Mouse (Mus musculus) cerebellum, postnatal 36 days (tissue): ENCODE measurements around the gene Ctso.

ENCODE experiments used
- DNase-seq, 2 experiments: peaks; one replicate each; pipeline ENCODE4 v3.0.0; 2021 to 2022; ENCODE audit warnings: mixed read lengths in 2 of 2

Gene Ctso

DNA sequence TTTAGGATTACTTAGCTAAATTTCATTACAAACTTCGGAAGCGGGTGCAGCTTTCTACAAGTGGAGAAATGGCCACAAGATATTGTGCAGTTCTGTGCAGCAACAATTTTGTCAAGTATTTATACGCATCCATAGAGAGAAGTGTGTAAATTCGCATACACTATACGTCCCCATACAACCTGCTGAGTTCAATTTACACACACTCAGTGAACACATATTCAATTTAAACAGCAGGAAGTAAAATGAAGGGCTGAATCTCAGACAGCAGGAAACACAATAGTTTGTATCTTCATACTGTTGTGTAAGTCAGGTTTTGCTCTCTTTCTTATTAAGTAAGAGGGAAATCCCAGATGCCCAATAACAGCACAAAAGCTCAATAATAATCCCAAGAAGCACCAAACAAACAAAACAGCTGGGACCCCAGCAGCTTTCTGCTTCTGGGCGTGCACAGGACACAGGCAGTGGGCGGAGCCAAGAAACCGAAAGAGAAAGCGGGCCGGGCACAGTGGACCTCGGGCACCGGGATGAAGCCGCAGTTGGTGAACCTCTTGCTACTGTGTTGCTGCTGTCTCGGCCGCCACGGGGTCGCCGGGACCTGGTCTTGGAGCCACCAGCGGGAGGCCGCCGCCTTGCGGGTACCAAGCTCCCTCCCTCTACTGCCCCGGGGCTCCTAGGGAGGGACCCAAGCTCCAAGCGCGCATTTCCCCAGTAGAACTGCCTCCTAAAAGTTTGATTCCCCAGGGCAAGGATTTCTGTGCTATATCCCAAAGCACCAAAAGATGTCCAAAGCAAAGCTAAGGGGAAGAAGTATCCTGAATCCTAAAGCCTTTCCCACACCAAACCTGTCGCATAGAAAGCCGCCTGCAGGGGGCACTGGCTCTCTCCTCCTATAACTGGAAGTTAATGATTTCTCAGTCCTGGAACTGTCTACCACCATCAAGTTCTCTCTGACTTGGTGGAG, at the start of gene Ctso:
TSS of gene Ctso (plus strand) at position 461 of the 961 bp plus-strand sequence.
- DNase-seq = peak; percentile 87 to 88

DNA sequence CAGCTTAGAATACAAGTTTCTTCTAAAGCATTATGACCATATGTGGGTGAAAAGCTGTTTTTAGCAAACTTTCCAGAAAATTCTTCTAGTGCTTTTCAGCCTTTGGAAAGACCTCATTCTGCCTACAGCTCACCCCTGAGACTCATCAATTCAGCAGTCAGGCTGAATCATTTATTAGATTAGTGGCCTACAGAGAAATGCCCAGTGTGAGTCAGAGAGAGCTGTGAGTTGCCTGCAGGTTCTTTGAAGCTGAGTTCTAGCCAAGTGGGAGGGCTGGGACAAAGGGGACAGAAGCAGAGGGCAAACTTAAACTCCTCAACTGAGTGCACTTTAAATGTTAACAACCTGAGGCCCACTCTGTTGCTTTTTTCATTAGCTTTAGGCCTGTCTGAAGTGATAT, 48.5 kb upstream of the Ctso start:
- DNase-seq = no peak

DNA sequence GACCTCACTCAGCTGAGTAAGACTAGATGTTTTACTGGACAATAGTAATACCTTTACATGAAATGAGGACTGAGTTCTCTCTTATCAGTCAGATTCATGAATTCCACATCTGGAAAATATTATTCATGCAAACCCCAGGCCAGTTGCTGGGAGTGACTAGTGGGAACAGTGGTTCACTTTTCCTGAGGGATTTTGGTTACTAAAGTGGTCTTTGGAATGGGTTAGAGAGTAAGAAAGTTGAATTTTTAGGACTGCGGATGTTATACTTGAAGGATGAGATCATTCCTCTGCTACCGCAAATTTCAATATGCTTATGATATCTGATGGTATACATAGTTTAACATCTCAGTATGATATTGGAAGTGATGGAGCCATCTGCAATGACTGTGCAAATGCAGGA, 46.8 kb upstream of the Ctso start:
- no peak for DNase-seq

DNA sequence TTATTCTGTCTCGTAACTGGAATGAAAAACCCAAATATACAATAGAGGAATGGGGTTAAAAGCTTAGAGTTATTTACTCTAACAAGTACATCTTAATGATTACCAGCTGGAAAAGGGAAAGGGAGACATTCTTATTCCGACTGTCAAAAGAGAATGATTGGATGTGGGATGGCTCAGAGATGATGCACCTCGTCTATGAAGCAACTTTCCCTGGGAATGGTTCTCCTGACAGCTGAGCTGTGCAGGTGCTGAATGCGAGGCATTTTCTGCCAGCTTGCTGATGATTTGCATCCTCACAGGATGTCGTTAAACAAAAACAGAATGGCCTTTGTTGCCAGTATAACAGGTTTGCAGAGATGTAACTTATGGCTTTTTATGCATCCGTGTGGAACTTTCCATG, 43.3 kb upstream of the Ctso start:
- no peak for DNase-seq

GRCm38 (mm10) chr3:81910286-81911036, 21.9 kb upstream of the Ctso start:
- no peak for DNase-seq

- no peak for DNase-seq
Observed at GRCm38 (mm10) chr3:81916030-81916686, 16.2 kb upstream of the Ctso start.

DNA sequence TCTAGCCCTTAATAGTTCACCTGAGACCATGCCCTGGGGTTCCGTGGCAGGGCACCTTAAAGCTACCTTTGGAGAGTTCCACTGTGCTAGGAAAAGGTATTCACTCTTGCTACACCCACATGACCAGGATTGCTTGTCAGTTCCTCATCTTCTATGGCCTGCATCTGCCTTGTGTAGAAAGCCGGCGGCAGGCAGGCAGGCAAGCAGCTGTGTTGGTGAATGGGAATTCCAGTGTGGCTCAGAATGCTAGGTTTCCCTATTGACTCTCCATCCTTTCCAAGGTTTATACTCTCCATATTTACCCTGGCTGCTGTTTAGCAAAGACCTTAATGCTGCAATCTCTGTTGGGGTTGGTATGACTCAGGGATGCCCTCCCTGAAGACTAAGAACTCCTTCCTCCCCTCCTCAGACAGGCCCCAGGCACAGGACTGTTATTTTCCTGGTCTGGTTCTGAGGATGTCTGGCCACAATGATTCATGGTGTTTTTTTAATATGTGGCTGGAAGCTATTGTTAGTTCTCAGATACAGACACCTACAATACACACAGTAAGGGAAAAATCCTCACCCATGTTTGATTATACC, 15.0 kb upstream of the Ctso start:
- no peak for DNase-seq

DNA sequence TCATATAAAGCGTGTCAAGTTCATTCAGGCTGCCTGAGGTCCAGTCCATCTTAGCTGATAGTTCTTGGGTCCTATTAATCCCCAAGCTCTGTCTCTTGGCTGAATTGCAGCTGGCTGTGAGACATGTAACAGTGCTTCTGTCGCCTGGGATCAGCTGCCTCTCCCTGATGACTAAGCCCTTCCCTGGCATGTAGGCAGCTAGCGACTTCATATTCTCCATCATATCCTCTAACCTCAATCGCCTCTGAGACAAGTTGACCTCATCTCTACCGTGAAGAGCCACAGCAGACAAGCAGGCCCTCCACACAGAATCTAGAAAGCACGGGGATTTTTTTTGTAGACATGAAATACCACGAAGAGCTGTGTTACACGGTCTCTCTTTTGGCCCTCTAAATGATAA, 14.2 kb upstream of the Ctso start:
- DNase-seq = no peak

- no peak for DNase-seq
Observed at GRCm38 (mm10) chr3:81919681-81920080, 12.7 kb upstream of the Ctso start.

DNA sequence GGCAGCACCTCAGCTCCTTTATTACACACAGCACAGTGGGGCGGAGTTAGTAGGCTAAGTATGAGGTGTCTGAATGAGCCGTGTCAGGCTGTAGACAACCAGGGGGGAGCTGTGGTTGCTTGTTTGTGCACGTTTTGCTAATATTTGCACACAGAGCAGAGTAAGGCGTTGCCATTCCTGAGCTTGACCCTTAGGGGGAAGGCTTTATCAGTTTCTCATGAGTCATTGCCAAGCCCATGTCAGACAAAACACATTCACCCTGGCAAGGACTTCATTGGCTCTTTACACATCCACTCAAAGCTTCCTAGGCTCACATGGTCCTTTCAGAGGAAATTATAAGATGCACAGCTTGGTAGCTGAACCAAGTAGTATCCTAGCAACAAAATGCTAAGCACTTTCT, 9.5 kb upstream of the Ctso start:
- no peak for DNase-seq

- peak; percentile 21 to 64 for DNase-seq
Observed at GRCm38 (mm10) chr3:81924931-81925330, 7.5 kb upstream of the Ctso start.

- no peak for DNase-seq
Observed at GRCm38 (mm10) chr3:81925856-81926255, 6.5 kb upstream of the Ctso start.

- peak in 1 of 2 experiments; percentile 19 for DNase-seq
Observed at GRCm38 (mm10) chr3:81926764-81927325, 5.6 kb upstream of the Ctso start.

- no peak for DNase-seq
Observed at GRCm38 (mm10) chr3:81929073-81929472, 3.3 kb upstream of the Ctso start.

- no peak for DNase-seq
Observed at GRCm38 (mm10) chr3:81931695-81932094, 706 bp upstream of the Ctso start.

DNA sequence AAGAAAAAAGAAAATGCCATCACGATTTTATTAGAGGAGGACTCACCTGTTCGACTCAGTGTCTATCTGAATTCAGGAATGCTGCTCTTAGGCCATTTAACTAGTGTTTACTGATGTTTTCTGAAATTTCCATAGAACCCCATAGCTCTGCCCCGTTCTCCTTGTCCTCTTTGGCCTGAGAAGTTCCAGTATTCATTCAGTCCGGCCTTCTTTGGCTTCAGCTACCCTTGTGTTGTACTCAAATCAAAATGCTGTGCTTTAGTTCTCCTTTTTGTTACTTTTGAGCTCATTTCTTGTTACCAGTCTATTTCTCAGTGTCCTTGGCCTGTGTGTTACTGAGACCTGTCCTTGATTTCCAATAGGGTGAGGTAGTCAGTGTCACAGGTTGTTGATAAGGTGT, 947 bp downstream of the Ctso start:
- no peak for DNase-seq

DNA sequence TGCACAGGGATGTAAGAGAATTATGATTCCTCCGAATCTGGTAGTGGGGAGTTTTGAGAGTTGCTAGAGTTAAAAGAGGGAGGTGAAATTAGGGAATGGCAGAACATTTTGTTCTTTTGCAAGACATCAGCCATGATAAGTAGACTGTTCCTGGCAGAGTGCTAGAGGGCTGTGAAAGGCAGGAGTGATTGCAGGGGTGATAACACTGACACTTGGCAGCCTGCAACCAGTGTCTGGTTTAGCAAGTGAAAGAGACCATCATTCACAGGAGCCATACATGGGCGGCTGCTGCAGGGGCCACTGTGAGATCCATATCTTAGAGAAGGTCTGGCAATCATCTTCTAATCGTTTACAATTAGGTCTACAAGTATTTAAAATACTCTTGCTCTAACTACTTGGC, 6.5 kb downstream of the Ctso start:
- DNase-seq = no peak

DNA sequence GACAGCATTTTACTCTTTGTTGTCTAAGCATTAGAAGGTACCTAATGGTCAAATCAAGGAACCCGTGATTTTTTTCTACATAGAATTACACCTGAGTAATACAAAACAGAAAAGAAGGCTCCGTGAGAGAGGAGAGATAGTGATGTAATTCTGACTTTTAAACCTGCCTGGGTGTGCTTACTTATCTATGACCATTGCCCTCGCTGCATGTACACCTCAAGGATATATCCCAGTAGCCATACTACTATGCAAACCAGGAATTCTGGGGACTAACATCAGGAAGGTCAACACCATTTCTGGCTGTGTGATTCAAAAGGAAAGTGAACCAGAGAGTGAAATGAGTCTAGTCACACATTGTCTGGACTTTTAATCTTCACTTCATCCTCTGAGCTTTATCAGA, 9.9 kb downstream of the Ctso start:
- DNase-seq = no peak

DNA sequence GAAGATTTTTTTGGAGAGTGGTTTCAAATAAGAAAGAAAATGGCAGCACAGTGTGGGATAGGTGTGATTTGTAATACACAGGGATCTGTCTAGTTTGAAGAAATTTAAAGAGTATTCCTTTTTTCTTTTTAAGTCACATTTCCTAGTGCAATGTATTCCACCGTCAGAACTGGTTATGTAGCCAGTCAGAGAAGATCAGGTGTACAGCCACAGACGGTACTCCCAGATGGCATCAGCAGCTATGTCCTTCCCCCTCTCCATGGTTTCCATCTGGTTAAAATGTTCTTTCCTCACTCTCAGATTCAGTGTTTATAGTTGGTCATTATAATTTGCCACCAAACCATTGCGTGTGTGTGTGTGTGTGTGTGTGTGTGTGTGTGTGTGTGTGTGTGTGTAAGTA, 10.7 kb downstream of the Ctso start:
- no peak for DNase-seq

GRCm38 (mm10) chr3:81944851-81945393, 12.5 kb downstream of the Ctso start:
- no peak for DNase-seq

DNA sequence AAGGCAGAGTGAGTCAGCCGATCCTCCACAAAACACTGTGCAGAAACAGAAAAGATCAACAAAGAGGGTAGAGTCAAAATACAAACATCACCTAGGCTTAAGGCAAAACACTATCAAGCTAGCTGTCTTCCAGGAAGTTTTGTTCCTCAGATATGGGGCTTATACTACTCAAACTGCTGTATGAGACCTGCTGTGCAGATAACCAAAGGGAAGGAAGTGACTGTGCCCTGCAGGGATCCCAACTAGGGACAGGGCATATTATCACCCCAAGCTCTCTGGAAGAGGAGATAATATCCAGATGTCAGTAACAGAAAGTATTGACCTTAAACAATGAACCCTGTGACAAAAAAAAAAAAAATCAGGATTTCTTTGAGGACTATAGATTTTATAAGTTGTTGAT, 16.6 kb downstream of the Ctso start:
- DNase-seq = no peak

- no peak for DNase-seq
Observed at GRCm38 (mm10) chr3:81951785-81952184, 19.4 kb downstream of the Ctso start.
